Mouse (Mus musculus): ENCODE data around the gene Ostn.
"Not testable (repeated sequence)": the region's sequence is repeated elsewhere in the genome, so short reads cannot be mapped to it uniquely, and the experiment has no call there.

Ostn gene

DNA sequence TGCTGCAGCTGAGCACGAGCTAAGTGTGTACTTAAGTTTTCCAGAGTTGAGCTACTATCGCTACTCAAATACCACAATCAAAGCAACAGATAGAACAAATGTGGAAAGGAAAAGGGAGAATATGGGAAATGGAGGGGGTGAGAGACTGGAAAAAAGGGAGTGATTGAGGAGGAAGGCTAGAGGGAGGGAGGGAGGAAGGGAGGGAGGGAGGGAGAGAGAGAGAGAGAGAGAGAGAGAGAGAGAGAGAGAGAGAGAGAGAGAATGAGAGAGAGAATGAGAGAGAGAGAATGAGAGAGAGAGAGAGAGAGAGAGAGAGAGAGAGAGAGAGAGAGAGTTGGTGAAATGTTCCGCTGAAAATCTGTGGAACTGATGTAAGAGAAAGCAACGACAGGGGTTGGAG, at the start of gene Ostn:
Gene Ostn, plus strand, starts transcription at position 301 of the 400 bp plus-strand sequence.
- not testable (repeated sequence) for DNase-seq (ENCODE audit: low read depth, low spot score)

GRCm38 (mm10) chr16:27268748-27269147, 38.5 kb upstream of the Ostn start:
- no peak for DNase-seq (ENCODE audit: low read depth, low spot score)

- no peak for DNase-seq (ENCODE audit: low read depth, low spot score)
Measured at GRCm38 (mm10) chr16:27287410-27287809, 19.9 kb upstream of the Ostn start.

DNA sequence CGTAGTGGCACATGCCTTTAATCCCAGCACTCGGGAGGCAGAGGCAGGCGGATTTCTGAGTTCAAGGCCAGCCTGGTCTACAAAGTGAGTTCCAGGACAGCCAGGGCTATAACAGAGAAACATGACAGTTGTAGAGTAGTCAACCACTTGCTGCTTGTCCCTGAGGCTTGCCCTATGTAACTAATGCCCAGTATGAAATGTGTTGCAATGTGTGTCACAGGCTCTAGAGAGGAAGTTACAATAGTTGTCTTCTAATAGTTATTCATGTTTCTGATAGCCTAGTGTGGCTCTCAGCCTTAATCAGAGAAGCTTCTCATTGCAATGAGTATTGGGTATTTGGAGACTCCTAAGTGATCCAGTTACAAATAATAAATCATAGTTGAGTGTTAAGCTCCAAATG, 10.8 kb upstream of the Ostn start:
- no peak for DNase-seq (ENCODE audit: low read depth, low spot score)

DNA sequence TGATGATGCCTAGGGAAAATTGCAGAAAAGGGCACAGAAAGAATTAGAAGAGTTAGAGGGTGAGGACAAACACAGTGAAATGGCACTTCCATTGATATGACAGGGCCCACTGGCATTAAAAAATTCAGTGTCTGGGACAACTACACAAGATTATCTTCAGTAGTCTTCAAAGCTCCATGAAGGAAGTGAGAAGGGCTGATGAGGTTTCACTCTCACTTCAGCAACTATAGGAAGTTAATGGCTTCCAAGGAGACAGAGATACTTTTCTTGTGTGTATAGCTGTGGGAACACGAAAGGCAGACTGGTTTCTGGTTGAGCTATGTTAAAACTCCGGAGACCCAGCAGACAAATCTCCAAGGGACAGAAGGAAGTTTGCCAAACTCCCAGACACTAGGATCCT, 10.4 kb upstream of the Ostn start:
- DNase-seq (ENCODE audit: low read depth, low spot score), result no peak

GRCm38 (mm10) chr16:27319099-27319498, 11.8 kb downstream of the Ostn start:
- DNase-seq (ENCODE audit: low read depth, low spot score), result no peak

DNA sequence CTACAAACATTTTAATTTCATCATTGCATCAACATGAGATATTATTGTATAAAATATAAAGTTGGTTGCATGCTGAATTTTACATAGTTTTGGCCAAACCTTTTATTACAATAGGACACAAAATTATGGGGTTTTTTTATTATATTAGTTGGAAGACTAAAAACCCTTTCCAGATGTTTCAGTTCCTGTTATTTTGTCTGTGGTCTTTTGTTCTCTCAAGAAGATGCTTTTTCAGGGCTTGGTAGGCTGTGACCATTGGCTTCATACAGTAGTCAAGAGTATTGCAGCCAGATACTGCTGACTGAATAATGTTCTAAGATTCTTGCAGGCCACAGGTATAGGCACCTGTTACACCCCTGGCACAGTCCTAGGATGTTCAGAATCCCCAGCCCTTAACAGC, 14.8 kb downstream of the Ostn start:
- no peak for DNase-seq (ENCODE audit: low read depth, low spot score)

GRCm38 (mm10) chr16:27326463-27326862, 19.2 kb downstream of the Ostn start:
- DNase-seq (ENCODE audit: low read depth, low spot score), result no peak

- DNase-seq (ENCODE audit: low read depth, low spot score), result no peak
Measured at GRCm38 (mm10) chr16:27347521-27347920, 40.2 kb downstream of the Ostn start.

- DNase-seq (ENCODE audit: low read depth, low spot score), result no peak
Measured at GRCm38 (mm10) chr16:27348359-27348758, 41.1 kb downstream of the Ostn start.

GRCm38 (mm10) chr16:27349235-27349634, 41.9 kb downstream of the Ostn start:
- DNase-seq (ENCODE audit: low read depth, low spot score), result no peak

- DNase-seq (ENCODE audit: low read depth, low spot score), result no peak
Measured at GRCm38 (mm10) chr16:27349878-27350532, 42.7 kb downstream of the Ostn start.

DNA sequence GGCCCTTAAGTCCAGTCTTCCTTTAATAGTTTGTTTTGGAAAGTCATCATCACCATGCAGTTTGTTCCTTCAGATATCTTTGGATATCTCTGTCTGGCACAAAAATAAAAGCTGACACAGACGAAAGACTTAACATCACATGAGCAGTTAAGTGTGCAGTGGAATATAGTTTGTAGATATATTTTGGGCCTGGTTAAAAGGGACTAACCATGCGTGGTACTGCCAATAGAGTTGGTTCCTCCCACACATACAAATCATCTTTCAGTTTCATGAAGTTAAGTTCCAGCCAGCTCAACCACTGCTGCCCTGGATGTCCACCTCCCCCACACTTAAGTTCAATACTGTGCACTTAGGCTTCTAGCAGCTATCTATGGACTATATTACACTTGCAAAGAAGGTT, 47.2 kb downstream of the Ostn start:
- no peak for DNase-seq (ENCODE audit: low read depth, low spot score)

GRCm38 (mm10) chr16:27360059-27360458, 52.8 kb downstream of the Ostn start:
- no peak for DNase-seq (ENCODE audit: low read depth, low spot score)

DNA sequence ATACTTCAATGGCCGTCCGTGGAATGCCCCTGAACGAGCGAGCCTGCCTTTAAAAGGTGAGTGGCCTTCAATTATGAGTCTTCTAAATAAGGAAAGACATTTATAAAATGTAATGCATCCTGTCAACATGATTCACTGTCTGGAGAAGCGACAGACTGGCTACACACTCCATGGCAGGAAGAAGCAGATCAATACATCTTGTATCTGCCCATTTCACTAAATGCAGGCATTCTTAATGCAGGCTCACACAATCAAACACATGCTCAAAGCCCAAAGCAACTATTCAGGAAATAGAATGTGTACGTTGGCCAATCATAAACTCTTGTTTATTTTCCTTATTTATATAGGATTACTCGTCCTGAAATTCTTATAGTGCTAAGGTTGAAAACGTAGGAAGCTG, 62.9 kb downstream of the Ostn start, which contains the start of gene Uts2b:
Gene Uts2b, minus strand, starts transcription at position 49 of the 400 bp plus-strand sequence.
- no peak for DNase-seq (ENCODE audit: low read depth, low spot score)

DNA sequence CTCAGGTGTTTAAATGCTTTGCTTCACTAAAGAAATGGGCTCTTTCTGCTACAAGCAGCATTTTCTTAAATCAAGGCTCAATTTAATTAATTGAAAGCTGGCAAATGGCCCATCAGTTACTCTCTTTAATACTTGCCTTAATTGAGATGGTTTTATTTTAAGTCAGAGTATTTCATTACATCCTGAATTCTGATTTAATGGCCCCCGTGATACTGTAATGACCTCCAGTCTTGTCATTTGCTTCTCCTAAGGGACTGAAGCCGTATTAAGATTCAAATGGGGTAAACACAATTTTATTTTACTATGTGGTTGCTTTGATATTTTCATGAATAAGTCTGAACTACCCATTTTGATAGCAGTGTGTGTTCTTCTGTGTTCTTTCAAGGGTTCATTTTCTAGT, 63.4 kb downstream of the Ostn start:
- DNase-seq (ENCODE audit: low read depth, low spot score), result no peak

- DNase-seq (ENCODE audit: low read depth, low spot score), result no peak
Measured at GRCm38 (mm10) chr16:27374139-27374538, 66.8 kb downstream of the Ostn start.

GRCm38 (mm10) chr16:27375318-27375717, 68.0 kb downstream of the Ostn start:
- DNase-seq (ENCODE audit: low read depth, low spot score), result no peak

GRCm38 (mm10) chr16:27376556-27376955, 69.3 kb downstream of the Ostn start:
- DNase-seq (ENCODE audit: low read depth, low spot score), result no peak

GRCm38 (mm10) chr16:27382217-27382616, 74.9 kb downstream of the Ostn start:
- no peak for DNase-seq (ENCODE audit: low read depth, low spot score)

DNA sequence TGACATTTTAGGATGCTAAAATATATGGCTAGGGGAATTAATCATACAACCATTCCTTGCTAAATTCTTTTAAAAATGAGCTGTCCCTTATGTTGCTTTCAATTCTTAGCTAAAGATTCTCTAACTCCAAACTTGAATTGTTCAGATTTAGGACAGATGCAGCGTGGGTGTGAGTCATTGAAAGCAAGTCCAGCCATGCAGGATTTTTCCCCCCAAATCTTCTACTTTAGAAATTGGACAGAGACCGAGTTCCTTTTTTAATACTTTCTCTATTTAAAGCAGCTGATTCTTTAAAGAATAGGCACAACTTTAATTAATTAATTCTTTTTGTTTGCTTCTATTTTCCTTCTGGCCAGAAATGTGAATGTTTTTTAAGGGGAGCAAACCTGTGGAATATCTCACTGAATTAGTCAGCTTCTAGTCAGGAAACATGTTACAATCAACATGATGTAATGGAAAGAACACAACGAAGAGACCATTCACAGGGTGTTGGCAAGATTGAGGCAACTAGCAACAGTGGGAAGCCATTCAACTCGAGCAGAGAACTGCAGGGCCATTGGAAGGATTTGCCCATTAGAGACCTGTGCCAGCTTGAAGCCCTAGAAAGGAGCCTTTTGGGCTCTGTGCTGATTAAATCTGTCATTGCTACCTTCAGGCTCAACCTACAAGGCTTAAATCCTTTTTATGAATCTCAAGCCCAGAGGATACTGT, 77.8 kb downstream of the Ostn start:
- DNase-seq (ENCODE audit: low read depth, low spot score), result no peak

DNA sequence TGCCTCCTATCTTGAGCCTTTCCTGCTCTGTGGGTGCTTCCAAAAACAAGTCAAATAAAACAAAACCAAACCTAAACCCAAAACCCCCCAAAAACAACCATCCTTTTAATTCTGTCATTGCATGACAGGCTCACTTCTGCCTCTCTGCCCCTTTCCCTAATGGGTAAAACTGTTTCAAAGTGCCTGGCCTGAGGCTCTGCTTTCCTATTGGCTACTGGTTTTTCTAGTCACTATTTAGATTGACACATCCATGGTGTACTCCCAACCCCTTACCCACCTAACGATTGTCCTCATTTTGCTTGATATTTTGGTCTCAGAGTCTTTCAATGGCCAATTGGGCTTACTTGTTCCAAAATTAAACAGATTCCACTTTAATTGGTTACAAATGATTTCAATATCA, 78.4 kb downstream of the Ostn start:
- no peak for DNase-seq (ENCODE audit: low read depth, low spot score)

- DNase-seq (ENCODE audit: low read depth, low spot score), result no peak
Measured at GRCm38 (mm10) chr16:27386850-27387407, 79.6 kb downstream of the Ostn start.
